Mouse (Mus musculus) spleen, postnatal 14 days (tissue): ENCODE results near the gene Tnf.

Experiments used
- DNase-seq, 2 experiments: peaks; one replicate each; pipeline ENCODE4 v3.0.0; 2021 to 2022; ENCODE audit warnings: low spot score in 2 of 2

The Tnf gene

DNA sequence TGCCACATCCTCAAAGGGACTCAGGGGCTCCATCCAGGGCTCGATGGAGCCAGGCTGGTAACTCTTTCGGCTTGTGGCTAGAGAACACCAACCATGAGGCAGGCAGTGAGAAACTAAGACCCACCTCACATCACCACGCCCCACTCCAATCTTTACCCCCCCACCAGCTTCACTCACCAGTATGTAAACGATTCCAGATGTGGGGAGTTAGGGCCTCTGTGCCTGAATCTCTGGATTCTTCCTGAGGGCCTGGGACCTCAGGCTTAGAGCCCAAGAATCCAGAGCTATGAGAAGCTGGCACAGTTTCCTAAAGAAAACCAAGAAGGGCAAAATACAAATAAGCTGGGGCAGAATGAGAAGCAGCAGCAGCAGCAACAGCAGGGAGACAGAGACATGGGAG lies 47.9 kb downstream of the Tnf start:
- DNase-seq: no peak

DNA sequence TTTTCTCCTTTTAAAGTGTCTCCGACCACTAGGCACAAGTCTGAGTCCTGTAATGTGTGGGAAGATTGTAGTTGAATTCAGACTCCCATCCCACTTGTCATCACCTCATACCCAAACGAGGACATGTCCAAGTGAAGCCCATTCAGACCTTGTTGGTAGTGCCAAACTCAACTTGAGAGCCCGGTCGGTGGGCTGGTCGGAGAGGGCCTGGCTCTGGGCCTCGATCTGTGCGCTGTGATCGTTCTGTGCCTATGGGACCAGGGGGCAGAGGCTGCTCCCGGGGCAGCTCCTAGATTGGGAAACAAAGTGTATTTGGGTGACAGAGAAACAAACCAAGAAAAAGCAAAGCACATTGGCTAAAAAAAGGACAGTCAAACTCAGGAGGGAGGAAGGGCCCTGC lies 48.7 kb downstream of the Tnf start:
- no peak for DNase-seq

DNA sequence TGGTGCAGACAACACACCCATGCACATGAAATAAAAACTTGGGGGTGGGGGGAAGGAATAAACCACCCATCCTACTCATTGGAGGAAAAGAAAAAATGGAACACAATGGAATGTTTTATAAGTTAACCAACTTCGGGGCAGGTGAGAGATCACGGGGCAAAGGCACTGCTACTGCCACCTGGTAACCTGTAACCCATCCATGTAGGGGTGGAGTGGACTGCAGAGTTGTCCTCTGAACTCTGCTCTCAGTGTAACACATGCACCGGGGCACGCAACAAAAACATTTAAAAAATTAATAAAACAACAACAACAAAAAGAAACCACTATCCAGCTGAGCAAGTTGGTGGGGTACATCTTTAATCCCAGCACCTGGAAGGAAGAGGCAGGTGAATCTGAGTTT lies 49.7 kb downstream of the Tnf start:
- DNase-seq: no peak
